Mouse (Mus musculus) gastrocnemius, adult 2 months (tissue): Measurements from ENCODE around the gene Cacnb3. TPM values are rescaled to one million over a fixed set of nuclear protein-coding genes. Genes with fewer than 3 reads are reported as not detected.

Experiments used
- DNase-seq: peaks from one replicate; pipeline ENCODE4 v3.0.0; 2022
- H3K27ac ChIP-seq: fragments of 200-600 bp; 2 replicates; pipeline ENCODE4 v1.8.1; 2022; ENCODE audit warnings: mild to moderate bottlenecking
- H3K4me3 ChIP-seq: fragments of 200-600 bp; 2 replicates; pipeline ENCODE4 v1.8.1; 2022; ENCODE audit warnings: mild to moderate bottlenecking, moderate library complexity
- CTCF ChIP-seq: fragments of 200-600 bp; IDR thresholded peaks from 2 replicates; pipeline ENCODE4 v1.8.1; 2022; ENCODE audit warnings: antibody characterized with exemption, mild to moderate bottlenecking, moderate library complexity
- intact Hi-C: fragments of 180-260 bp; cut with DNase I; formaldehyde crosslinking; loops from one replicate; pipeline ENCODE4 v1.15.1; 2025
- total RNA-seq, 2 experiments: library from RNA; stranded (reverse); gene quantifications; 2 replicates each; pipeline ENCODE4 v1.2.3; 2021

Cacnb3 gene
- total RNA-seq, 2 experiments from 2014 or later = 1.8 to 2.2 TPM

- TF ChIP-seq CTCF = no peak
- Histone ChIP-seq H3K27ac (no peak overlapping the region), H3K4me3 (peak overlapping the region; percentile 84)
- DNase-seq = no peak
- intact Hi-C loops = no loop called here
Observed at GRCm38 (mm10) chr15:98674994-98675545, 44.4 kb downstream of the Cacnb3 start.

GRCm38 (mm10) chr15:98675634-98676250 is 45.1 kb downstream of the Cacnb3 start:
- no peak for TF ChIP-seq CTCF
- peak overlapping the region; percentile 84 for H3K4me3 ChIP-seq
- intact Hi-C loops = no loop called here
- peak; percentile 15 for DNase-seq
- H3K27ac ChIP-seq = no peak overlapping the region

GRCm38 (mm10) chr15:98676471-98676870 is 45.8 kb downstream of the Cacnb3 start:
- peak; percentile 31 for DNase-seq
- Histone ChIP-seq H3K4me3 (peak overlapping the region; percentile 84), H3K27ac (peak overlapping the region; percentile 84)
- TF ChIP-seq CTCF = no peak
- intact Hi-C loops = no loop called here

DNA sequence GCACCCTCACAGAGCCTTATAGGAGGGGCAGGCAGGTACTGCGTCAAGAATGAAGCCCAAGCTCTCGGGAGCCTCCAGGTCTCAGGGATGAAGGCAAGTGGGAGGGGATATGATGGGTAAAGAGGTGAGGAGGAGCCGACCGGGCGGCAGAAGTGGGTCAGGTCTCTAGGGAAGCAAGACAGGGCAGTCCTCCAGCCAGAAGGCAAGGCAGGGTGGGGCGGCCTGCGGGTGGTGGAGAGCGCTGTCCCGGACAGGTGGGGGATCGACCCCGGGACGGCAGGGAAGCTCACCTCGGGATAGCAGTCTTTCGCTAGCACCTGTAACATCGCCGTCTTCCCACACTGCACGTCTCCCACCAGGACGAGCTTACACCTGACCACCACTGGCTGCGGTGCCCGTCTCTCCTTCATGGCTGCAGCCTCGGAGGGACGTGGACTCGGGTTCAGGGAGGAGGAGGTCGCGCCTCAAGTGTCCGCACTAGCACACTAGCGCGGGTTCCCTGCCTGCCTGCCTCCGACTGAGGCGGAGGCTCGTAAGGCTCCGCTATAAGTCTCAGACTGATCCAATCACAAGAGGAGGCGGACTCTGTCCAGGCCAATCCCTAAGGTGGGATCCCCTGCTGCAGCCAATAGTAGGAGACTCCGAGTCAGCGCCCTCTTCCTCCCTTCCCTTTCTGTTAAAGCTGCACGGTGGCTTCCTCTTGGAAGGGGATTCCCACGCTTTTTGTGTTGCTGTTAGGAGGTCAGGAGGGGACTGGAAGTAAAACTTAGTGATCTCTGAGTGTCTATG is 46.5 kb downstream of the Cacnb3 start, which contains the start of gene Rnd1:
Rnd1 (minus strand) TSS at position 522 of the 789 bp plus-strand sequence.
- TF ChIP-seq CTCF = no peak
- Histone ChIP-seq H3K4me3 (peak within 1 kb of the TSS; percentile 84), H3K27ac (peak within 1 kb of the TSS; percentile 84)
- DNase-seq = peak; percentile 89
- intact Hi-C loops = no loop called here

DNA sequence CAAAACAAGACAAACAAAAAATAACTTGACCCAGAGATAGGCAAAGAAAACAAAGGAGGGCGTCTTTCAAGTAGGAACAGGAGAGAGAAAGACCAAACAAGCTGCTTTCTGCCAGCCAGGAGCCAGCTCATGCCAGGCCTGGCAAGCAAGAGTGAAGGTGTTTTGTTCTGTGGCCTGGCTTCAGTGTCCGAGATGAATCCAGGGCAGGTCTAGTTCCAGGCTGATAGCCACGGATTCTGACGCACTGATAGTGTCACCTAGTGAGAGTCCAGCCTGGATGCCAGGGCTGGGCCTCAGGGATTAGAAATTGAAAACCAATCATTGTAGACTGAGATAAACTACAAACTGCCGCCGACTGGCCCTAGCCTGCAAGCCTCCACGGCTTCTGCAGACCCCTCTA is 47.3 kb downstream of the Cacnb3 start:
- H3K4me3 ChIP-seq = peak overlapping the region; percentile 84
- TF ChIP-seq CTCF = no peak
- H3K27ac ChIP-seq = peak overlapping the region; percentile 84
- DNase-seq = peak; percentile 41
- intact Hi-C loops = no loop called here

DNA sequence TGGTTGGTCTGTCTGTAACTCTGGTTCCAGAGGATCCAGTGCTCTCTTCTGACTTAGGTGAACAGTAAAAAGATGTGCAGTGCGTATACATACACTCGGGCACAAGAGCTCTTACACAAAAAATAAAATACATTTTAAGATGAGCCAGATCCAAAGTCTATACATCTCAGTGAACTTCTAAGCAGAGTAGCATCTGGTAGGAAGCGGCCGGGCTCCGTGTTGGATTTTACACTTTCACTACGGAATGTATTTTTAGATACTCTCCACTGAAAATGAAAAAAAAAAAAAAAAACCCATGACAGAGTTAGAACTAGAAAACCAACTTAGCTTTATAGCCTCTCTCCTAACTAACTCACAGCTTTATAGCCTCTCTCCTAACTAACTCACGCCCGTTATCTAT is 50.0 kb downstream of the Cacnb3 start:
- Histone ChIP-seq H3K27ac (no peak overlapping the region), H3K4me3 (no peak overlapping the region)
- intact Hi-C loops = no loop called here
- no peak for TF ChIP-seq CTCF
- no peak for DNase-seq

- no peak for TF ChIP-seq CTCF
- no peak for DNase-seq
- H3K27ac ChIP-seq = no peak overlapping the region
- intact Hi-C loops = no loop called here
- no peak overlapping the region for H3K4me3 ChIP-seq
Observed at GRCm38 (mm10) chr15:98681633-98682032, 51.0 kb downstream of the Cacnb3 start.

- Histone ChIP-seq H3K4me3 (no peak overlapping the region), H3K27ac (no peak overlapping the region)
- intact Hi-C loops = no loop called here
- no peak for DNase-seq
- no peak for TF ChIP-seq CTCF
Observed at GRCm38 (mm10) chr15:98683177-98683576, 52.5 kb downstream of the Cacnb3 start.

GRCm38 (mm10) chr15:98683746-98684145 is 53.1 kb downstream of the Cacnb3 start:
- TF ChIP-seq CTCF = no peak
- DNase-seq = no peak
- intact Hi-C loops = no loop called here
- no peak overlapping the region for H3K4me3 ChIP-seq
- H3K27ac ChIP-seq = no peak overlapping the region

- H3K4me3 ChIP-seq = no peak overlapping the region
- no peak overlapping the region for H3K27ac ChIP-seq
- TF ChIP-seq CTCF = no peak
- no peak for DNase-seq
- intact Hi-C loops = no loop called here
Observed at GRCm38 (mm10) chr15:98685926-98686325, 55.3 kb downstream of the Cacnb3 start.

DNA sequence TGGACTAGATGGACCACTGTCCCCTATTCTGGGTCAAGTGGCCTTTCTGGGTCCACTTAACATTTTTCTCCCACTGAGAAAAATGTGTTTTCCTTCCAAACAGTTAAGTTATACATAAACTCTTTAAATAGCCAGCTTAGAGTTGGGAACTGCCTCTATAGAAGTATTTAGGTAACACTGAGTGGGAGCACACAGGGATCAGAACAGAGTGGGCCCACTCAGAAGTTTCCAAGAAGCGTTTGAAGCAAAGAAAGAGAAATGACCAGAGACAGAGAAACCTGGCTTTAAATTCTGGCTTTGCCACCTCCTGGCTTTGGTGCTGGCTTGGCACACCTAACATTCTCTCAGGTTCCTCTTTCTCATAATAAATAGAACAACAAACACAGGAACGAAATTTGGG is 59.0 kb downstream of the Cacnb3 start:
- intact Hi-C loops = no loop called here
- no peak overlapping the region for H3K4me3 ChIP-seq
- TF ChIP-seq CTCF = no peak
- no peak overlapping the region for H3K27ac ChIP-seq
- no peak for DNase-seq

- H3K4me3 ChIP-seq = no peak overlapping the region
- H3K27ac ChIP-seq = peak overlapping the region; percentile 66
- DNase-seq = no peak
- no peak for TF ChIP-seq CTCF
- intact Hi-C loops = no loop called here
Observed at GRCm38 (mm10) chr15:98691486-98692147, 61.0 kb downstream of the Cacnb3 start.
